Mouse (Mus musculus) urinary bladder, postnatal 10 days (tissue): Measurements from ENCODE around the gene Rabgap1l.

Experiments
- DNase-seq: peaks from one replicate; pipeline ENCODE4 v3.0.0; 2022; ENCODE audit warnings: low spot score

Rabgap1l gene

GRCm38 (mm10) chr1:160312658-160313057, 480.4 kb downstream of the Rabgap1l start:
- DNase-seq = no peak

GRCm38 (mm10) chr1:160311861-160312260, 481.1 kb downstream of the Rabgap1l start:
- DNase-seq = no peak

GRCm38 (mm10) chr1:160309951-160310350, 483.1 kb downstream of the Rabgap1l start:
- no peak for DNase-seq

GRCm38 (mm10) chr1:160308996-160309395, 484.0 kb downstream of the Rabgap1l start:
- DNase-seq = no peak

- no peak for DNase-seq
Measured at GRCm38 (mm10) chr1:160308498-160308897, 484.5 kb downstream of the Rabgap1l start.

GRCm38 (mm10) chr1:160306866-160307616, 486.0 kb downstream of the Rabgap1l start:
- DNase-seq = no peak

GRCm38 (mm10) chr1:160306336-160306735, 486.7 kb downstream of the Rabgap1l start:
- DNase-seq = no peak

GRCm38 (mm10) chr1:160305826-160306225, 487.2 kb downstream of the Rabgap1l start:
- no peak for DNase-seq

GRCm38 (mm10) chr1:160304969-160305498, 488.0 kb downstream of the Rabgap1l start:
- DNase-seq = no peak

GRCm38 (mm10) chr1:160302268-160302667, 490.7 kb downstream of the Rabgap1l start:
- DNase-seq = no peak

GRCm38 (mm10) chr1:160301156-160301555, 491.9 kb downstream of the Rabgap1l start:
- DNase-seq = no peak

- no peak for DNase-seq
Measured at GRCm38 (mm10) chr1:160300704-160301103, 492.3 kb downstream of the Rabgap1l start.

GRCm38 (mm10) chr1:160299979-160300378, 493.0 kb downstream of the Rabgap1l start:
- no peak for DNase-seq

- DNase-seq = no peak
Measured at GRCm38 (mm10) chr1:160298893-160299292, 494.1 kb downstream of the Rabgap1l start.

- no peak for DNase-seq
Measured at GRCm38 (mm10) chr1:160297701-160298100, 495.3 kb downstream of the Rabgap1l start.

GRCm38 (mm10) chr1:160295323-160295722, 497.7 kb downstream of the Rabgap1l start:
- DNase-seq = no peak

- no peak for DNase-seq
Measured at GRCm38 (mm10) chr1:160293488-160293887, 499.5 kb downstream of the Rabgap1l start.

GRCm38 (mm10) chr1:160292058-160292457, 501.0 kb downstream of the Rabgap1l start:
- no peak for DNase-seq

GRCm38 (mm10) chr1:160290242-160290641, 502.8 kb downstream of the Rabgap1l start:
- no peak for DNase-seq

GRCm38 (mm10) chr1:160287058-160287645, 505.9 kb downstream of the Rabgap1l start:
- no peak for DNase-seq

- no peak for DNase-seq
Measured at GRCm38 (mm10) chr1:160286400-160287057, 506.5 kb downstream of the Rabgap1l start.

- DNase-seq = no peak
Measured at GRCm38 (mm10) chr1:160284241-160284640, 508.8 kb downstream of the Rabgap1l start.
